Mouse (Mus musculus) midbrain, embryonic 13.5 days (tissue): ENCODE results near the gene Ptpn13. TPM values are rescaled to one million over a fixed set of nuclear protein-coding genes. Genes with fewer than 3 reads are reported as not detected.
A peak's percentile ranks its signal among the peaks of the same experiment; 100 is the strongest.

Experiments
- ATAC-seq: fragments of 200-750 bp; cut with Nextera tagmentation; 2 replicates; pipeline ENCODE4 v1.8.0; 2017; ENCODE audit warnings: mild to moderate bottlenecking, moderate TSS enrichment, moderate library complexity
- H3K27ac ChIP-seq: fragments of 300-500 bp; sonication (generic); 2 replicates; pipeline ENCODE4 v1.5.1; 2015; ENCODE audit warnings: inconsistent platforms, mild to moderate bottlenecking, moderate library complexity
- H3K27me3 ChIP-seq: fragments of 300-500 bp; sonication (generic); 2 replicates; pipeline ENCODE4 v1.6.1; 2015; ENCODE audit warnings: mild to moderate bottlenecking, inconsistent platforms
- H3K36me3 ChIP-seq: fragments of 300-500 bp; sonication (generic); 2 replicates; pipeline ENCODE4 v1.6.1; 2015; ENCODE audit warnings: mild to moderate bottlenecking, inconsistent platforms
- H3K4me1 ChIP-seq: fragments of 300-500 bp; sonication (generic); replicated peaks from 2 replicates; pipeline ENCODE4 v1.6.1; 2015; ENCODE audit warnings: inconsistent platforms
- H3K4me2 ChIP-seq: fragments of 300-500 bp; sonication (generic); replicated peaks from 2 replicates; pipeline ENCODE4 v1.6.1; 2015; ENCODE audit warnings: moderate library complexity, mild to moderate bottlenecking, inconsistent platforms
- H3K4me3 ChIP-seq: fragments of 300-500 bp; sonication (generic); replicated peaks from 2 replicates; pipeline ENCODE4 v1.5.1; 2015; ENCODE audit warnings: mild to moderate bottlenecking, inconsistent platforms
- H3K9ac ChIP-seq: fragments of 300-500 bp; sonication (generic); replicated peaks from 2 replicates; pipeline ENCODE4 v1.6.1; 2015; ENCODE audit warnings: mild to moderate bottlenecking, inconsistent platforms
- H3K9me3 ChIP-seq: fragments of 300-500 bp; sonication (generic); 2 replicates; pipeline ENCODE4 v1.6.1; 2016; ENCODE audit warnings: mild to moderate bottlenecking, inconsistent platforms
- WGBS: fragments of 180-500 bp; shearing (Covaris S2); methylation state at CpG from one replicate; pipeline ENCODE4 v1.1.7; 2015; 5-methylcytosine and 5-hydroxymethylcytosine counted together
- polyA plus RNA-seq: library from polyadenylated mRNA; unstranded; fragments of >200 nt; fragmentation: Nextera tagmentation; extraction: Ambion mirVana; gene quantifications from 2 replicates; pipeline ENCODE4 v1.2.1, GENCODE M21; 2015

The Ptpn13 gene
- polyA plus RNA-seq, 1 experiment from 2014 or later, result 8.7 TPM

- H3K27me3 ChIP-seq, result no peaks in the 10 kb centered on the region
- H3K9ac ChIP-seq, result no peak overlapping the region
- H3K36me3 ChIP-seq, result 0 out of 2 replicates have a peak, but pooled peaks cover 3% of the 10 kb centered on the region
- no peaks in the 10 kb centered on the region for H3K4me1 ChIP-seq
- no peaks in the 10 kb centered on the region for H3K9me3 ChIP-seq
- no peak overlapping the region for H3K4me2 ChIP-seq
- no peak overlapping the region for H3K27ac ChIP-seq
- no peak overlapping the region for H3K4me3 ChIP-seq
- WGBS, result 93% methylated on average over 9 of the region's 9 CpGs
- no peak for ATAC-seq
Measured at GRCm38 (mm10) chr5:103501076-103501475, 76.1 kb downstream of the Ptpn13 start.

DNA sequence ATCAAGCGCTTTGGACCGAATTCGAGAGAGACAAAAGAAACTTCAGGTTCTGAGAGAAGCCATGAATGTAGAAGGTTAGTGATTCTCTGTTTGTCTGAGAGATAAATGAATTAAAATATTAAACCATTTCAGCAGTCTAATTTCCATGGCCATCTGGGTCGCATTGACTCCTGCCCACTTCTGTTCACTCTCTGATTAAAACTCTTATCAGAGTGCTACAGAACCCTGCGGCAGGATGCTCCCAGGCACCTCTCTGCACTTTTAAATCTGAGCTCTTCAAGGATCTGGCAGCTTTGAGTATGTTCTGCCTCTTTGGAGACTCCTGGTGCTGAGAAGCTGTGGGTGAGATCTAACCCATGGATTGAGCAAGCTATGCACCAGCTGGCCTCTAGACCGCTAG, 76.8 kb downstream of the Ptpn13 start:
- Histone ChIP-seq H3K9me3 (no peaks in the 10 kb centered on the region), H3K36me3 (0 out of 2 replicates have a peak, but pooled peaks cover 3% of the 10 kb centered on the region), H3K4me2 (no peak overlapping the region), H3K27me3 (no peaks in the 10 kb centered on the region), H3K4me1 (no peaks in the 10 kb centered on the region), H3K27ac (no peak overlapping the region), H3K9ac (no peak overlapping the region), H3K4me3 (no peak overlapping the region)
- ATAC-seq, result no peak
- WGBS, result 93% methylated on average over 6 of the region's 6 CpGs

DNA sequence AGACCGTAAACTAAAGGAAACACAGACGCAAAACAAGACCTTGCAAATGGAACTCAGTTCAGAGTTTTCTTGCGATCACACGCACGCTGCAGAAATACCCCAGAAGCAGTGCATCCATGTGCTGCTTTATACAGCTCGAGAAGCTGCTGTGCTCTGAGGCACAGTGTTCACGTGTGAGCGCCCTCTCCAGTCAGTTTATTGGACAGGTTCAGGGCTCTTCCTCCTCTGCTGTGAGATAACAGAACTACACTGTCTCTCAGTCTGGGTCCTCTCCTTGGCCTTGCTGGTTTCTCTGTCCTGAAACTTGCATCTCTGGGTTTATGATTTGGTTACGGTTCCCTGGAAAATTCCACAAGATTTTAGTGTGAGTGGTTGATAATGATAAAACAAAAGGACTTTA, 88.2 kb downstream of the Ptpn13 start:
- Histone ChIP-seq H3K9ac (no peak overlapping the region), H3K4me2 (no peak overlapping the region), H3K4me3 (no peak overlapping the region), H3K4me1 (no peaks in the 10 kb centered on the region), H3K27ac (no peak overlapping the region), H3K36me3 (no peaks in the 10 kb centered on the region), H3K9me3 (no peaks in the 10 kb centered on the region), H3K27me3 (no peaks in the 10 kb centered on the region)
- WGBS, result 80% methylated on average over 9 of the region's 9 CpGs
- ATAC-seq, result no peak

DNA sequence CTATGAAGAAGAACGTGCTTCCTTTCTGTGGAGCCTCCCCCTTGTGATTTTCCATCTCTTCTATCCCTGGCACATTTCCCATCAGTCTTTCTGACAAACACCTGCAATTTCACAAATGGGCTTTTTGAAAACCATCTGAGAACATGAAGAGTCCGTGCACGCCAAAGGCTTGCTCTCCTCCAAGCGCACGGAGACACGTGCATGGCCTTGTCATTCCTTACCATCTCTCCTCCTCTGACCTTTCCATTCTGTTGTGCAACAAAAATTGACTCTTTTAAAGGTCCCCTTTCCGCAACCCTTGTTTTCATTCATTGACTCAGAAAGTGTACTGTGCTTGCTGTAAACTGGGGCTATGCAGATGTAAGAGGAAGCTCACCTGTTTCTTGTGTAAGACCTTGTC, 89.4 kb downstream of the Ptpn13 start:
- Histone ChIP-seq H3K36me3 (no peaks in the 10 kb centered on the region), H3K27me3 (no peaks in the 10 kb centered on the region), H3K9ac (no peak overlapping the region), H3K4me1 (no peaks in the 10 kb centered on the region), H3K27ac (no peak overlapping the region), H3K4me2 (no peak overlapping the region), H3K9me3 (no peaks in the 10 kb centered on the region), H3K4me3 (no peak overlapping the region)
- WGBS, result 94% methylated on average over 7 of the region's 7 CpGs
- no peak for ATAC-seq

- no peak for ATAC-seq
- H3K4me2 ChIP-seq, result no peak overlapping the region
- H3K9me3 ChIP-seq, result no peaks in the 10 kb centered on the region
- no peak overlapping the region for H3K9ac ChIP-seq
- WGBS, result 91% methylated on average over 4 of the region's 4 CpGs
- H3K4me1 ChIP-seq, result no peaks in the 10 kb centered on the region
- H3K36me3 ChIP-seq, result no peaks in the 10 kb centered on the region
- H3K27me3 ChIP-seq, result no peaks in the 10 kb centered on the region
- no peak overlapping the region for H3K4me3 ChIP-seq
- H3K27ac ChIP-seq, result no peak overlapping the region
Measured at GRCm38 (mm10) chr5:103515876-103516275, 90.9 kb downstream of the Ptpn13 start.

- H3K4me2 ChIP-seq, result no peak overlapping the region
- H3K4me1 ChIP-seq, result no peaks in the 10 kb centered on the region
- no peak overlapping the region for H3K4me3 ChIP-seq
- no peaks in the 10 kb centered on the region for H3K27me3 ChIP-seq
- H3K36me3 ChIP-seq, result no peaks in the 10 kb centered on the region
- H3K9me3 ChIP-seq, result no peaks in the 10 kb centered on the region
- no peak overlapping the region for H3K9ac ChIP-seq
- H3K27ac ChIP-seq, result no peak overlapping the region
- no peak for ATAC-seq
Measured at GRCm38 (mm10) chr5:103516555-103516954, 91.6 kb downstream of the Ptpn13 start.

- Histone ChIP-seq H3K36me3 (no peaks in the 10 kb centered on the region), H3K4me3 (no peak overlapping the region), H3K9me3 (no peaks in the 10 kb centered on the region), H3K27ac (no peak overlapping the region), H3K9ac (no peak overlapping the region), H3K27me3 (no peaks in the 10 kb centered on the region), H3K4me1 (no peaks in the 10 kb centered on the region), H3K4me2 (no peak overlapping the region)
- WGBS, result 80% methylated on average over 6 of the region's 6 CpGs
- no peak for ATAC-seq
Measured at GRCm38 (mm10) chr5:103517641-103518040, 92.6 kb downstream of the Ptpn13 start.

GRCm38 (mm10) chr5:103518797-103519468, 93.9 kb downstream of the Ptpn13 start:
- WGBS, result 90% methylated on average over 14 of the region's 14 CpGs
- Histone ChIP-seq H3K4me3 (no peak overlapping the region), H3K9ac (no peak overlapping the region), H3K4me2 (no peak overlapping the region), H3K36me3 (no peaks in the 10 kb centered on the region), H3K4me1 (no peaks in the 10 kb centered on the region), H3K27ac (no peak overlapping the region), H3K9me3 (no peaks in the 10 kb centered on the region), H3K27me3 (no peaks in the 10 kb centered on the region)
- ATAC-seq, result no peak

DNA sequence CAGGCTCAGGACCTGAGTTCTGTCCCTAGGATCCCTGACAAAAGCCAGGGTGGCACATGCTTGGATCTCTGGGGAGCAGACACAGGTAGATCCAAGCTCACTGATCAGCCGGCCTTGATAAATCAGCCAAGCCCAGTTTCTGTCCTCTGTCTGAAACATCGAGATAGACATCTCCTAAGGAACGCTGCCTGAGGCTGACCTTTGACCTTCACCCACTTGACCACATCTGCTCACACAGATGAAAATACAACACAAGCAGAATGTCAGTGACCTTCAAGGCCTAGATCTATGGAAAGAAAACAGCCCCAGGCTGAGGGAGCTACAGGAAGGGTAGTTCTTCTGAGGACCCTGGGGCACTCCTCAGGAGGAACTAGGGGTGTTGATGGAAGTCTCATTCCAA, 97.4 kb downstream of the Ptpn13 start:
- Histone ChIP-seq H3K9ac (no peak overlapping the region), H3K27ac (no peak overlapping the region), H3K4me3 (no peak overlapping the region), H3K4me1 (0 out of 2 replicates have a peak, but pooled peaks cover 6% of the 10 kb centered on the region), H3K27me3 (no peaks in the 10 kb centered on the region), H3K4me2 (no peak overlapping the region), H3K36me3 (0 out of 2 replicates have a peak, but pooled peaks cover 2% of the 10 kb centered on the region), H3K9me3 (no peaks in the 10 kb centered on the region)
- ATAC-seq, result no peak
- WGBS, result 59% methylated on average over 3 of the region's 3 CpGs

- no peak overlapping the region for H3K27ac ChIP-seq
- 0 out of 2 replicates have a peak, but pooled peaks have one; percentile 53 for ATAC-seq
- H3K9ac ChIP-seq, result no peak overlapping the region
- whole genome bisulfite sequencing, result 77% methylated on average over 20 of the region's 20 CpGs
- peaks cover 26% of the 10 kb centered on the region for H3K36me3 ChIP-seq
- no peaks in the 10 kb centered on the region for H3K9me3 ChIP-seq
- H3K4me1 ChIP-seq, result 0 out of 2 replicates have a peak, but pooled peaks cover 7% of the 10 kb centered on the region
- no peak overlapping the region for H3K4me2 ChIP-seq
- no peaks in the 10 kb centered on the region for H3K27me3 ChIP-seq
- no peak overlapping the region for H3K4me3 ChIP-seq
Measured at GRCm38 (mm10) chr5:103526668-103527436, 101.9 kb downstream of the Ptpn13 start.

DNA sequence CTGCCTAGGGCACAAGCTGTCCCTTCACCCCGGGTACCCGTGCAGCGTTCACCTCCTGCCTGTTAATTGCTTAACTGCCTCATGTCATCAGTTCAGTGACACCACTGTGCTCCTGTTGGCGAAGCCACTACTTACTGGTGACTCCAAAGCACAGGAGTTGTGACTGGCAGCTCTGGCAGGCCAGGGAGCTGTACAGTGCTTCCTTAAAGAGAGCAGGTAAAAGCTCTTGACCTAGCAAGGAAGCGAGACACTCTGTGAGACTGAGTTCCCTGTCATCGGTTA, 102.4 kb downstream of the Ptpn13 start:
- H3K27me3 ChIP-seq, result no peaks in the 10 kb centered on the region

GRCm38 (mm10) chr5:103530214-103530613, 105.2 kb downstream of the Ptpn13 start:
- Histone ChIP-seq H3K4me1 (0 out of 2 replicates have a peak, but pooled peaks cover 11% of the 10 kb centered on the region), H3K27me3 (no peaks in the 10 kb centered on the region), H3K36me3 (peaks cover 26% of the 10 kb centered on the region), H3K4me2 (no peak overlapping the region), H3K9me3 (no peaks in the 10 kb centered on the region), H3K27ac (no peak overlapping the region), H3K9ac (no peak overlapping the region), H3K4me3 (no peak overlapping the region)
- no peak for ATAC-seq
- WGBS, result 90% methylated on average over 9 of the region's 9 CpGs

More for the DNA sequence above, 102.4 kb downstream of the Ptpn13 start:
- no peaks in the 10 kb centered on the region for H3K9me3 ChIP-seq
- no peak overlapping the region for H3K9ac ChIP-seq
- no peak overlapping the region for H3K27ac ChIP-seq
- WGBS, result 85% methylated on average over 6 of the region's 6 CpGs
- H3K36me3 ChIP-seq, result peaks cover 26% of the 10 kb centered on the region
- H3K4me3 ChIP-seq, result no peak overlapping the region
- ATAC-seq, result no peak
- no peak overlapping the region for H3K4me2 ChIP-seq
- 0 out of 2 replicates have a peak, but pooled peaks cover 7% of the 10 kb centered on the region for H3K4me1 ChIP-seq
